Mouse (Mus musculus): ENCODE results near the gene Actr5. TPM values are rescaled to one million over a fixed set of nuclear protein-coding genes. Genes with fewer than 3 reads are reported as not detected.

Gene Actr5
- polyA plus RNA-seq, 2 experiments = 12.3 to 13.5 TPM

GRCm38 (mm10) chr2:158675907-158676533 is 51.3 kb downstream of the Actr5 start:
- Histone ChIP-seq H3K4me2 (replicated peaks; ENCODE audit: low read depth, low read length, severe bottlenecking) (no peak overlapping the region), H3K4me1 (ENCODE audit: control insufficient read depth, insufficient read depth, low read length) (peaks cover 14% of the 10 kb centered on the region), H3K9ac (ENCODE audit: low read depth, low read length, severe bottlenecking) (no peak overlapping the region), H3K27ac (replicated peaks; ENCODE audit: low read depth, low read length) (no peak overlapping the region), H3K4me3 (replicated peaks; ENCODE audit: low read length) (no peak overlapping the region), H3K27me3 (ENCODE audit: control insufficient read depth, insufficient read depth, low read length) (no peaks in the 10 kb centered on the region), H3K36me3 (ENCODE audit: control insufficient read depth, insufficient read depth, low read length) (no peaks in the 10 kb centered on the region), H3K9me3 (ENCODE audit: control insufficient read depth, low read length) (no peaks in the 10 kb centered on the region)
- no peak for TF ChIP-seq POLR2A (IDR thresholded peaks at IDR 0.05; ENCODE audit: borderline replicate concordance, extremely low read depth, insufficient read depth, insufficient read length)
- no peak for DNase-seq (ENCODE audit: low spot score)
- WGBS = 88% methylated on average over 12 of the region's 12 CpGs
- no peak for ATAC-seq (ENCODE audit: low FRiP score, low read depth)

- Histone ChIP-seq H3K4me1 (ENCODE audit: control insufficient read depth, insufficient read depth, low read length) (peaks cover 11% of the 10 kb centered on the region), H3K36me3 (ENCODE audit: control insufficient read depth, insufficient read depth, low read length) (no peaks in the 10 kb centered on the region), H3K9ac (ENCODE audit: low read depth, low read length, severe bottlenecking) (no peak overlapping the region), H3K27ac (replicated peaks; ENCODE audit: low read depth, low read length) (no peak overlapping the region), H3K9me3 (ENCODE audit: control insufficient read depth, low read length) (no peaks in the 10 kb centered on the region), H3K4me3 (replicated peaks; ENCODE audit: low read length) (no peak overlapping the region), H3K27me3 (ENCODE audit: control insufficient read depth, insufficient read depth, low read length) (no peaks in the 10 kb centered on the region), H3K4me2 (replicated peaks; ENCODE audit: low read depth, low read length, severe bottlenecking) (no peak overlapping the region)
- WGBS = 72% methylated on average over 8 of the region's 8 CpGs
- DNase-seq (ENCODE audit: low spot score) (no peak), ATAC-seq (ENCODE audit: low FRiP score, low read depth) (no peak)
- TF ChIP-seq POLR2A (IDR thresholded peaks at IDR 0.05; ENCODE audit: borderline replicate concordance, extremely low read depth, insufficient read depth, insufficient read length) = no peak
These were observed 53.3 kb downstream of the Actr5 start for GRCm38 (mm10) chr2:158677946-158678345.

GRCm38 (mm10) chr2:158679091-158679490 is 54.4 kb downstream of the Actr5 start:
- ATAC-seq (ENCODE audit: low FRiP score, low read depth) (no peak), DNase-seq (ENCODE audit: low spot score) (no peak)
- Histone ChIP-seq H3K27me3 (ENCODE audit: control insufficient read depth, insufficient read depth, low read length) (no peaks in the 10 kb centered on the region), H3K4me3 (replicated peaks; ENCODE audit: low read length) (no peak overlapping the region), H3K36me3 (ENCODE audit: control insufficient read depth, insufficient read depth, low read length) (no peaks in the 10 kb centered on the region), H3K4me1 (ENCODE audit: control insufficient read depth, insufficient read depth, low read length) (peaks cover under 1% of the 10 kb centered on the region; the same call in 1 of the 2 replicates), H3K4me2 (replicated peaks; ENCODE audit: low read depth, low read length, severe bottlenecking) (no peak overlapping the region), H3K27ac (replicated peaks; ENCODE audit: low read depth, low read length) (no peak overlapping the region), H3K9me3 (ENCODE audit: control insufficient read depth, low read length) (no peaks in the 10 kb centered on the region), H3K9ac (ENCODE audit: low read depth, low read length, severe bottlenecking) (no peak overlapping the region)
- TF ChIP-seq POLR2A (IDR thresholded peaks at IDR 0.05; ENCODE audit: borderline replicate concordance, extremely low read depth, insufficient read depth, insufficient read length) = no peak
- WGBS = 90% methylated on average over 7 of the region's 7 CpGs

- DNase-seq (ENCODE audit: low spot score) = no peak
- no peaks in the 10 kb centered on the region for H3K36me3 ChIP-seq (ENCODE audit: control insufficient read depth, insufficient read depth, low read length)
- H3K4me2 ChIP-seq (replicated peaks; ENCODE audit: low read depth, low read length, severe bottlenecking) = no peak overlapping the region
- no peak overlapping the region for H3K4me3 ChIP-seq (replicated peaks; ENCODE audit: low read length)
- no peak overlapping the region for H3K9ac ChIP-seq (ENCODE audit: low read depth, low read length, severe bottlenecking)
- H3K27me3 ChIP-seq (ENCODE audit: control insufficient read depth, insufficient read depth, low read length) = no peaks in the 10 kb centered on the region
- no peak overlapping the region for H3K27ac ChIP-seq (replicated peaks; ENCODE audit: low read depth, low read length)
- ATAC-seq (ENCODE audit: low FRiP score, low read depth) = no peak
- 77% methylated on average over 10 of the region's 10 CpGs for WGBS
- no peaks in the 10 kb centered on the region for H3K9me3 ChIP-seq (ENCODE audit: control insufficient read depth, low read length)
- TF ChIP-seq POLR2A (IDR thresholded peaks at IDR 0.05; ENCODE audit: borderline replicate concordance, extremely low read depth, insufficient read depth, insufficient read length) = no peak
- H3K4me1 ChIP-seq (ENCODE audit: control insufficient read depth, insufficient read depth, low read length) = no peaks in the 10 kb centered on the region
These were observed 55.7 kb downstream of the Actr5 start for GRCm38 (mm10) chr2:158680357-158680889.

GRCm38 (mm10) chr2:158681714-158682113 is 57.0 kb downstream of the Actr5 start:
- Histone ChIP-seq H3K27ac (replicated peaks; ENCODE audit: low read depth, low read length) (no peak overlapping the region), H3K4me3 (replicated peaks; ENCODE audit: low read length) (no peak overlapping the region), H3K27me3 (ENCODE audit: control insufficient read depth, insufficient read depth, low read length) (no peaks in the 10 kb centered on the region), H3K9me3 (ENCODE audit: control insufficient read depth, low read length) (no peaks in the 10 kb centered on the region), H3K9ac (ENCODE audit: low read depth, low read length, severe bottlenecking) (no peak overlapping the region), H3K4me2 (replicated peaks; ENCODE audit: low read depth, low read length, severe bottlenecking) (no peak overlapping the region), H3K36me3 (ENCODE audit: control insufficient read depth, insufficient read depth, low read length) (no peaks in the 10 kb centered on the region), H3K4me1 (ENCODE audit: control insufficient read depth, insufficient read depth, low read length) (no peaks in the 10 kb centered on the region)
- DNase-seq (ENCODE audit: low spot score) = no peak
- ATAC-seq (ENCODE audit: low FRiP score, low read depth) = no peak
- 82% methylated on average over 6 of the region's 6 CpGs for WGBS
- no peak for TF ChIP-seq POLR2A (IDR thresholded peaks at IDR 0.05; ENCODE audit: borderline replicate concordance, extremely low read depth, insufficient read depth, insufficient read length)

All from limb, embryonic 14.5 days (tissue).